Mouse (Mus musculus) forebrain, embryonic 16.5 days (tissue): ENCODE measurements at regions not wholly inside any gene's neighbourhood (a gene's known extent, or its start where the extent isn't known, plus 50 kb on each side); places are given as distances from the start of the nearest gene placed in this dataset.

ENCODE experiments used
- ATAC-seq: fragments of 200-750 bp; cut with Nextera tagmentation; 2 replicates; pipeline ENCODE4 v1.8.0; 2017; ENCODE audit warnings: mild to moderate bottlenecking, moderate library complexity
- H3K27ac ChIP-seq: fragments of 300-500 bp; sonication (generic); 2 replicates; pipeline ENCODE4 v1.5.1; 2014; ENCODE audit warnings: low read length, control low read depth
- H3K27me3 ChIP-seq: fragments of 300-500 bp; sonication (generic); replicated peaks from 2 replicates; pipeline ENCODE4 v1.6.1; 2014; ENCODE audit warnings: low read length; ENCODE audit not compliant: control insufficient read depth, insufficient read depth
- H3K36me3 ChIP-seq: fragments of 300-500 bp; sonication (generic); 2 replicates; pipeline ENCODE4 v1.6.1; 2014; ENCODE audit not compliant: control insufficient read depth, insufficient read depth
- H3K4me1 ChIP-seq: fragments of 300-500 bp; sonication (generic); replicated peaks from 2 replicates; pipeline ENCODE4 v1.6.1; 2014; ENCODE audit warnings: low read length; ENCODE audit not compliant: control insufficient read depth, insufficient read depth
- H3K4me2 ChIP-seq: fragments of 300-500 bp; sonication (generic); 2 replicates; pipeline ENCODE4 v1.6.1; 2014; ENCODE audit warnings: mild to moderate bottlenecking, low read length, control low read depth
- H3K4me3 ChIP-seq: fragments of 300-500 bp; sonication (generic); replicated peaks from 2 replicates; pipeline ENCODE4 v1.5.1; 2014; ENCODE audit warnings: mild to moderate bottlenecking, low read length, control low read depth
- H3K9ac ChIP-seq: fragments of 300-500 bp; sonication (generic); replicated peaks from 2 replicates; pipeline ENCODE4 v1.6.1; 2014; ENCODE audit warnings: low read depth, low read length, control low read depth
- H3K9me3 ChIP-seq: fragments of 300-500 bp; sonication (generic); 2 replicates; pipeline ENCODE4 v1.6.1; 2016; ENCODE audit warnings: low read length; ENCODE audit not compliant: control insufficient read depth
- WGBS: fragments of 180-500 bp; shearing (Covaris S2); extraction: QIAGEN DNeasy Blood & Tissue Kit; methylation state at CpG from one replicate; pipeline ENCODE4 v1.1.7; 2014; 5-methylcytosine and 5-hydroxymethylcytosine counted together

DNA sequence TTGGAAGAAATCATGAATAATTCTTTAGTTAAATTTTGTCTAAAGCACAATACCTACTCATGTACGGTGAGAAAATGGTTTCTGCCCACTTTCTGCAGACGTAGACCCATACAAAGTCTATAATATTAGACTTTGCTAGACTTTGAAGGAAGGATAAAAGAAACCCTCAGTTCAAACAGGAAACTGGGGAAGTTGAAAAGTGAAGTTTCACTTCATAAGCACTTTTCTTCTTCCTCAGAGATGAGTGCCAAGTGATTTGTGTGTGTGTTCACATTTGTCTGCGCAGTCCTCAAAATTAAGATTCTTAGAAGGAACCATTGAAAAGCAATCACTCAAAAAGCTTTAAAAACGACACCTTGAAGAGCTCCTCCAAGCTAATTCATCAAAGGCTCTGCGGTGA is 500.2 kb upstream of the A1bg start:
- Histone ChIP-seq H3K27ac (no peak overlapping the region), H3K4me2 (no peak overlapping the region), H3K4me1 (no peaks in the 10 kb centered on the region), H3K27me3 (no peaks in the 10 kb centered on the region), H3K9ac (no peak overlapping the region), H3K4me3 (no peak overlapping the region), H3K36me3 (no peaks in the 10 kb centered on the region), H3K9me3 (no peaks in the 10 kb centered on the region)
- WGBS = 90% methylated on average over 5 of the region's 5 CpGs
- ATAC-seq = no peak

DNA sequence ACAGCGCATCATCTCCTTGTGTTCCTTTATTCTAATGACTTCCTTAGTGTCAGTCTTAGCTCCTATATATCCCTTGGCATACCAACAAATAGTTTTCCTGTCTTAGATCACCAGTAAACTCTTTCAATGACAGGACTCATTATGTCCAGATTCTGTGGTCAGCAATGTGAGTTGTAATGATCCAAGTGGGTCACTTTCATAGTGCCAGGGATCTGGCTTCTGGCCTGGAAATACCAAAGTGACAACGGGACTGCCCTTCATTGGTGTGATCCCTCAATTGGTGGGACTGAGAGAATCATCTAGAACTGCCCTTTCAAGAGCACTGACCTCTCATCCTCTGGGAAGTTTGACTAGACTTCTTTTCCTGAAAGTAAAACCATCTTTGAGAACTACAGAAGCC is 494.7 kb upstream of the A1bg start:
- H3K36me3 ChIP-seq = no peaks in the 10 kb centered on the region
- H3K4me2 ChIP-seq = no peak overlapping the region
- no peaks in the 10 kb centered on the region for H3K9me3 ChIP-seq
- no peak overlapping the region for H3K9ac ChIP-seq
- no peaks in the 10 kb centered on the region for H3K27me3 ChIP-seq
- no peaks in the 10 kb centered on the region for H3K4me1 ChIP-seq
- H3K4me3 ChIP-seq = no peak overlapping the region
- WGBS = 89% methylated on average over 2 of the region's 2 CpGs
- H3K27ac ChIP-seq = no peak overlapping the region
- no peak for ATAC-seq

GRCm38 (mm10) chr15:61416841-61417240 is 494.0 kb upstream of the A1bg start:
- 67% methylated on average over 3 of the region's 3 CpGs for WGBS
- Histone ChIP-seq H3K4me1 (no peaks in the 10 kb centered on the region), H3K27ac (no peak overlapping the region), H3K36me3 (no peaks in the 10 kb centered on the region), H3K4me3 (no peak overlapping the region), H3K4me2 (no peak overlapping the region), H3K27me3 (no peaks in the 10 kb centered on the region), H3K9ac (no peak overlapping the region), H3K9me3 (no peaks in the 10 kb centered on the region)
- ATAC-seq = no peak

GRCm38 (mm10) chr15:61415626-61416025 is 492.8 kb upstream of the A1bg start:
- no peaks in the 10 kb centered on the region for H3K27me3 ChIP-seq

GRCm38 (mm10) chr15:61411821-61412220 is 489.0 kb upstream of the A1bg start:
- no peak overlapping the region for H3K4me2 ChIP-seq
- 90% methylated on average over 2 of the region's 2 CpGs for WGBS
- no peak for ATAC-seq
- no peak overlapping the region for H3K27ac ChIP-seq
- no peaks in the 10 kb centered on the region for H3K27me3 ChIP-seq
- no peaks in the 10 kb centered on the region for H3K9me3 ChIP-seq
- no peaks in the 10 kb centered on the region for H3K36me3 ChIP-seq
- H3K4me3 ChIP-seq = no peak overlapping the region
- no peaks in the 10 kb centered on the region for H3K4me1 ChIP-seq
- no peak overlapping the region for H3K9ac ChIP-seq

More at GRCm38 (mm10) chr15:61415626-61416025, 492.8 kb upstream of the A1bg start:
- no peak overlapping the region for H3K4me3 ChIP-seq
- no peaks in the 10 kb centered on the region for H3K4me1 ChIP-seq
- no peak for ATAC-seq
- H3K9ac ChIP-seq = no peak overlapping the region
- no peak overlapping the region for H3K4me2 ChIP-seq
- 65% methylated on average over 1 of the region's 1 CpGs for WGBS
- no peaks in the 10 kb centered on the region for H3K9me3 ChIP-seq
- no peaks in the 10 kb centered on the region for H3K36me3 ChIP-seq
- H3K27ac ChIP-seq = no peak overlapping the region

GRCm38 (mm10) chr15:61410789-61411188 is 488.0 kb upstream of the A1bg start:
- 91% methylated on average over 2 of the region's 2 CpGs for WGBS

DNA sequence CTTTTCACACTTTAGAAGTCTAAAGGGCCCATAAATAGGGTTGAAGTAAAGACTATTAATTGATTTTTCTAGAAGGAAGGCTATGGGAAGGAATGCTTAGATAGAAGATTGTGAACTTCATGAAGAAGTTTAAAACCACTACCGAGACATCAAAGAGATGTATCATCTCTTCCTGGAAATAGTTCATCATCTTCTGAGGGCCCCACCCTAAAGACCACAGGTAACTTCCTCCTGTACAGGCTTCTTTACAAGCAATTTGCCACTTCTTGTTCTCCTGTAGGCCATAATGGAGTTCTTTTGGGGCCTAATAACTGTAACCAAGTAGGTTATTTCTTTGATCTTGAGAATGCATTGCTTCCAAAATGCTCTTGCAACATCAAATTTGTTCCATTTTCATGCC is 485.8 kb upstream of the A1bg start:
- Histone ChIP-seq H3K9ac (no peak overlapping the region), H3K9me3 (no peaks in the 10 kb centered on the region), H3K4me3 (no peak overlapping the region), H3K4me2 (no peak overlapping the region), H3K27me3 (no peaks in the 10 kb centered on the region), H3K36me3 (no peaks in the 10 kb centered on the region), H3K4me1 (no peaks in the 10 kb centered on the region), H3K27ac (no peak overlapping the region)
- no peak for ATAC-seq
- WGBS = 97% methylated on average over 1 of the region's 1 CpGs

More at GRCm38 (mm10) chr15:61410789-61411188, 488.0 kb upstream of the A1bg start:
- Histone ChIP-seq H3K27me3 (no peaks in the 10 kb centered on the region), H3K27ac (no peak overlapping the region), H3K9ac (no peak overlapping the region), H3K36me3 (no peaks in the 10 kb centered on the region), H3K4me3 (no peak overlapping the region), H3K4me1 (no peaks in the 10 kb centered on the region), H3K4me2 (no peak overlapping the region), H3K9me3 (no peaks in the 10 kb centered on the region)
- ATAC-seq = no peak

DNA sequence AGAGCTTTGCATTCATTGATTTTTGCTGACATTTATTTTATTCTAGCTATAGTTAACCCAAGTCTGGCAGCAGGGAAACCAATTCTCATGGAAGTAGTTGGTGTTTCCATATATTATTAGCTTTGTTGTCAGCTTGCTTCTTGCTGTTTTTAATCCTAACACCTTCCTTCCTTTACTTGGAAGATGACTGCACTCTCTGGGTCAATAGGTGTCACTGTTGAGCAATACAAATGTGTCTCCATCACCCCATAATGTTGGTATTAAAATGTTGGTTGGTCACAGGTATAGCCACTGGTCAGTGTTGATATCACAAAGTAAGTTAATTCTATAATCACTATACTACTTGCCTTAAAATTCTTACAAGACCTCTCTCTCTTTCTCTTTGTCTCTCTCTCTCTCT is 477.9 kb upstream of the A1bg start:
- Histone ChIP-seq H3K9ac (no peak overlapping the region), H3K9me3 (no peaks in the 10 kb centered on the region), H3K4me1 (peaks cover 3% of the 10 kb centered on the region), H3K27me3 (no peaks in the 10 kb centered on the region), H3K36me3 (no peaks in the 10 kb centered on the region), H3K27ac (no peak overlapping the region), H3K4me2 (no peak overlapping the region), H3K4me3 (no peak overlapping the region)
- ATAC-seq = no peak

- Histone ChIP-seq H3K4me1 (peaks cover 10% of the 10 kb centered on the region), H3K27me3 (no peaks in the 10 kb centered on the region), H3K4me3 (no peak overlapping the region), H3K9ac (no peak overlapping the region), H3K4me2 (no peak overlapping the region), H3K36me3 (no peaks in the 10 kb centered on the region), H3K9me3 (no peaks in the 10 kb centered on the region), H3K27ac (no peak overlapping the region)
- WGBS = 91% methylated on average over 2 of the region's 2 CpGs
- no peak for ATAC-seq
Observed at GRCm38 (mm10) chr15:61399971-61400370, 477.2 kb upstream of the A1bg start.

DNA sequence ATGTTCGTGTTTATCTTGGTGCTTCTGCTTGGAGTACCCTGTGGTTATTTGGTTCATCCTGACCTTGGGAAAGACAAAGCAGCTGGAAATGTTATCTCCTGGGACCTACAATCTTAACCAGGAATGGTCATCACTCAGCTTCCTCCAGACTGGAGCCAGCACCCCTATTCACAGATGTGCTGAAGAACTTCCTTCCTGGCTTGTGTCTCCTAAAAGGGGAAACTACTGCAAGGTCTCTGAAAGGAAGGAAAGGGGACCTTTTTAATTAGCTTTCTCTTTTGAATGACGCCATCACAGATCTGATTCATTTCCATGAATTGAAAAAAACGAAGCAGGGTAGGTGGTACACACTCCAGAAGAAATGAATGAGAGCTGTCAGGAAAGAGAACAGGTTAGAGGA is 476.0 kb upstream of the A1bg start:
- Histone ChIP-seq H3K27me3 (no peaks in the 10 kb centered on the region), H3K27ac (no peak overlapping the region), H3K36me3 (no peaks in the 10 kb centered on the region), H3K9ac (no peak overlapping the region), H3K9me3 (no peaks in the 10 kb centered on the region), H3K4me1 (peaks cover 11% of the 10 kb centered on the region), H3K4me3 (no peak overlapping the region), H3K4me2 (no peak overlapping the region)
- no peak for ATAC-seq
- WGBS = 61% methylated on average over 3 of the region's 3 CpGs
